Mouse (Mus musculus): Measurements from ENCODE around the gene Arfip2. TPM values are rescaled to one million over a fixed set of nuclear protein-coding genes. Genes with fewer than 3 reads are reported as not detected.

Arfip2 gene
- polyA plus RNA-seq, 1 experiment from 2014 or later: 100 TPM

- DNase-seq (ENCODE audit: low spot score) (no peak), ATAC-seq (ENCODE audit: low read depth) (no peak)
- Histone ChIP-seq H3K9ac (ENCODE audit: low read depth, low read length) (no peak overlapping the region), H3K27ac (replicated peaks; ENCODE audit: low read depth, low read length) (no peak overlapping the region), H3K4me2 (ENCODE audit: low read depth, low read length) (no peak overlapping the region), H3K36me3 (ENCODE audit: control insufficient read depth, insufficient read depth, low read length) (no peaks in the 10 kb centered on the region), H3K4me3 (ENCODE audit: low read depth, low read length) (no peak overlapping the region), H3K4me1 (ENCODE audit: control insufficient read depth, insufficient read depth, low read length) (no peaks in the 10 kb centered on the region), H3K27me3 (replicated peaks; ENCODE audit: control insufficient read depth, insufficient read depth, low read length) (no peaks in the 10 kb centered on the region), H3K9me3 (ENCODE audit: control insufficient read depth, low read length) (no peaks in the 10 kb centered on the region)
- WGBS: 21% methylated on average over 7 of the region's 7 CpGs
Observed at GRCm38 (mm10) chr7:105590097-105590496, 50.1 kb downstream of the Arfip2 start.

GRCm38 (mm10) chr7:105588325-105588912 lies 51.8 kb downstream of the Arfip2 start:
- H3K4me2 ChIP-seq (ENCODE audit: low read depth, low read length): no peak overlapping the region
- DNase-seq (ENCODE audit: low spot score): no peak
- WGBS: 59% methylated on average over 9 of the region's 9 CpGs

More at GRCm38 (mm10) chr7:105588325-105588912, 51.8 kb downstream of the Arfip2 start:
- Histone ChIP-seq H3K4me1 (ENCODE audit: control insufficient read depth, insufficient read depth, low read length) (no peaks in the 10 kb centered on the region), H3K9me3 (ENCODE audit: control insufficient read depth, low read length) (no peaks in the 10 kb centered on the region), H3K27me3 (replicated peaks; ENCODE audit: control insufficient read depth, insufficient read depth, low read length) (no peaks in the 10 kb centered on the region), H3K4me3 (ENCODE audit: low read depth, low read length) (no peak overlapping the region), H3K9ac (ENCODE audit: low read depth, low read length) (no peak overlapping the region), H3K36me3 (ENCODE audit: control insufficient read depth, insufficient read depth, low read length) (no peaks in the 10 kb centered on the region), H3K27ac (replicated peaks; ENCODE audit: low read depth, low read length) (no peak overlapping the region)
- ATAC-seq (ENCODE audit: low read depth): no peak

Other genes with a start within 250 kb of the Arfip2 start
- gene Fam160a2, start 240.4 kb downstream of the Arfip2 start, polyA plus RNA-seq (2014; fragmentation: Nextera tagmentation; extraction: Ambion mirVana): 37.6 and 39.0 TPM in 2 replicates
- gene Cnga4, start 235.8 kb downstream of the Arfip2 start, polyA plus RNA-seq (2014; fragmentation: Nextera tagmentation; extraction: Ambion mirVana): 0.10 and 0.36 TPM in 2 replicates
- 0.10 and 0.22 TPM in 2 replicates for gene Cckbr, start 214.7 kb downstream of the Arfip2 start, polyA plus RNA-seq (2014; fragmentation: Nextera tagmentation; extraction: Ambion mirVana)
- 120 and 137 TPM in 2 replicates for gene Cavin3, start 158.1 kb downstream of the Arfip2 start, polyA plus RNA-seq (2014; fragmentation: Nextera tagmentation; extraction: Ambion mirVana)
- 51.8 and 54.6 TPM in 2 replicates for gene Smpd1, start 86.1 kb downstream of the Arfip2 start, polyA plus RNA-seq (2014; fragmentation: Nextera tagmentation; extraction: Ambion mirVana)
- gene Apbb1, start 58.8 kb downstream of the Arfip2 start, polyA plus RNA-seq (2014; fragmentation: Nextera tagmentation; extraction: Ambion mirVana): 45.6 and 48.2 TPM in 2 replicates
- gene Hpx, start 40.3 kb downstream of the Arfip2 start, polyA plus RNA-seq (2014; fragmentation: Nextera tagmentation; extraction: Ambion mirVana): 0.38 and 0.40 TPM in 2 replicates
- gene Trim3, start 6.8 kb downstream of the Arfip2 start, polyA plus RNA-seq (2014; fragmentation: Nextera tagmentation; extraction: Ambion mirVana): 31.2 and 32.8 TPM in 2 replicates
- gene Timm10b, start 360 bp downstream of the Arfip2 start, polyA plus RNA-seq (2014; fragmentation: Nextera tagmentation; extraction: Ambion mirVana): 183 and 216 TPM in 2 replicates
- 38.5 and 40.0 TPM in 2 replicates for gene Gm45799, start 136 bp upstream of the Arfip2 start, polyA plus RNA-seq (2014; fragmentation: Nextera tagmentation; extraction: Ambion mirVana)
- 0.45 and 2.3 TPM in 2 replicates for gene Dnhd1, start 10.4 kb upstream of the Arfip2 start, polyA plus RNA-seq (2014; fragmentation: Nextera tagmentation; extraction: Ambion mirVana)
- 418 and 440 TPM in 2 replicates for gene Ilk, start 96.2 kb upstream of the Arfip2 start, polyA plus RNA-seq (2014; fragmentation: Nextera tagmentation; extraction: Ambion mirVana)
- gene Rrp8, start 97.0 kb upstream of the Arfip2 start, polyA plus RNA-seq (2014; fragmentation: Nextera tagmentation; extraction: Ambion mirVana): 30.9 and 31.2 TPM in 2 replicates
- 163 and 166 TPM in 2 replicates for gene Taf10, start 103.9 kb upstream of the Arfip2 start, polyA plus RNA-seq (2014; fragmentation: Nextera tagmentation; extraction: Ambion mirVana)
- gene Tpp1, start 111.8 kb upstream of the Arfip2 start, polyA plus RNA-seq (2014; fragmentation: Nextera tagmentation; extraction: Ambion mirVana): 79.6 and 80.6 TPM in 2 replicates
- 21.2 and 24.1 TPM in 2 replicates for gene Dchs1, start 147.2 kb upstream of the Arfip2 start, polyA plus RNA-seq (2014; fragmentation: Nextera tagmentation; extraction: Ambion mirVana)
- 333 and 347 TPM in 2 replicates for gene Mrpl17, start 170.7 kb upstream of the Arfip2 start, polyA plus RNA-seq (2014; fragmentation: Nextera tagmentation; extraction: Ambion mirVana)